ENCODE assay signal across 8 mouse cellular contexts in the genomic region with DNA sequence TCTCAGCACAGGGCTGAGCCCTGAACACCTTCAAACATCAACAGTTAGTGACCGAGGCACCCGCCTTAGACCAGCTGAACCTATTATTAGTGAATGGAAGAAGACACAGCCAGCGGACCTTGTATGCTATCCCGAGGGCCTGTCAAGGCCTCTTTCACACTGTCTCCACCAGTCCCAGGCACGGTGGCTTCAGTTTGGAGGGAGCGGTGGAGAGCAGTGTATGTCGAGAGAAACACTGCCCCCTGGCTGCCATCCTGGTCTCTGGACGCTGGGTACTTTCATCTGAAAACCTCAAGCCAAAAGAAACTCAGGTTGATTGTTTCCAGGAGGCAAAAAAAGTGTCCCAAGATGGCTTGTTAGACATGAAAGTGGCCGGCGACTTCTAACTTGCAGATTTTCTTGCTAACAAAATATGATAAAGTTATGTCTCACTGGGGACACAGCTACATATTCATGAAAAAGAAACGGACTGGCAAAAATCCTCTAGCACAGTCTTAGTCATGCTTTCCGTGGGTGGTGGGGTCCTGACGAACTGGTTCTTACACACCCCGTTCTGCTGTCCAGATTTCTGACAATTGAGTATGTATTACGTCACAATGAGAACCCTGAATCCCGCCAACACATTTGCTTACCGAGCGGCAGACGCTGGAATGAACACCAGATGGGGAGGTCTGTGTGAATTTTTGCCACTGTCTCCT. TPM values are rescaled to one million over a fixed set of nuclear protein-coding genes. Genes with fewer than 3 reads are reported as not detected.
DNase-seq lines count a peak whose midpoint lies in the region; ATAC-seq and TF ChIP-seq lines count a peak whose summit lies in the region.

No protein-coding gene starts in this region.

- no peak for TF ChIP-seq POLR2A in kidney, adult 2 months (IDR thresholded peaks at IDR 0.05; ENCODE audit: low read depth, low read length)

- no peaks in the 10 kb centered on the region for H3K27me3 ChIP-seq in kidney, adult 2 months (replicated peaks; ENCODE audit: control insufficient read depth, insufficient read depth, low read length)
- H3K27me3 ChIP-seq in kidney, embryonic 14.5 days (ENCODE audit: control insufficient read depth, insufficient read depth, low read length): no peaks in the 10 kb centered on the region
- H3K27me3 ChIP-seq in liver, embryonic 11.5 days (replicated peaks; ENCODE audit: control insufficient read depth, insufficient read depth, low read length): no peaks in the 10 kb centered on the region

- peak; percentile 78 for DNase-seq in kidney, adult 2 months
- DNase-seq in c-Kit-positive CD71-negative TER-119-negative erythroid progenitor cells, embryonic 14.5 days (ENCODE audit: low read depth): peak; percentile 25
- peak; percentile 65 for DNase-seq in forelimb bud, embryonic 11.5 days (ENCODE audit: low read depth, low spot score)
- peak; percentile 83 for DNase-seq in heart, postnatal 4 days
- DNase-seq in liver, embryonic 11.5 days (ENCODE audit: low spot score): peak; percentile 44
- peak; percentile 71 for DNase-seq in ovary, postnatal 36 days (ENCODE audit: low spot score)
- DNase-seq in urinary bladder, adult 18-20 months (ENCODE audit: low spot score in 2 of 2): peak; percentile 30 to 60

- H3K9me3 ChIP-seq in kidney, embryonic 14.5 days (ENCODE audit: control insufficient read depth, low read length): no peaks in the 10 kb centered on the region
- H3K9me3 ChIP-seq in liver, embryonic 11.5 days (ENCODE audit: control insufficient read depth, low read length): no peaks in the 10 kb centered on the region

- WGBS in kidney, adult 2 months: 58% methylated on average over 19 of the region's 19 CpGs
- 61% methylated on average over 19 of the region's 19 CpGs for WGBS in kidney, embryonic 14.5 days
- 56% methylated on average over 19 of the region's 19 CpGs for WGBS in liver, embryonic 11.5 days

- TF ChIP-seq CTCF in kidney, adult 2 months (conservative IDR thresholded peaks at IDR 0.05; ENCODE audit: insufficient read depth, insufficient read length, low read depth, low read length): peak; percentile 81

- H3K36me3 ChIP-seq in kidney, adult 2 months (ENCODE audit: control insufficient read depth, insufficient read depth, low read length): no peaks in the 10 kb centered on the region
- no peaks in the 10 kb centered on the region for H3K36me3 ChIP-seq in kidney, embryonic 14.5 days (ENCODE audit: control insufficient read depth, insufficient read depth, low read length)
- H3K36me3 ChIP-seq in liver, embryonic 11.5 days (ENCODE audit: control insufficient read depth, insufficient read depth, low read length): no peaks in the 10 kb centered on the region

- H3K4me2 ChIP-seq in kidney, embryonic 14.5 days (replicated peaks; ENCODE audit: low read depth, low read length): no peak overlapping the region
- no peak overlapping the region for H3K4me2 ChIP-seq in liver, embryonic 11.5 days

- no peak overlapping the region for H3K4me3 ChIP-seq in kidney, adult 2 months (ENCODE audit: insufficient read depth, low read depth, low read length)
- no peak overlapping the region for H3K4me3 ChIP-seq in kidney, embryonic 14.5 days (ENCODE audit: low read length)
- H3K4me3 ChIP-seq in liver, embryonic 11.5 days (ENCODE audit: low read depth, low read length): no peak overlapping the region

- no peak for ATAC-seq in kidney, embryonic 14.5 days (ENCODE audit: low FRiP score, low TSS enrichment)
- peak; percentile 45; the same call in 1 of the 2 replicates for ATAC-seq in liver, embryonic 11.5 days (replicated peaks; ENCODE audit: low FRiP score)

- H3K9ac ChIP-seq in kidney, embryonic 14.5 days (ENCODE audit: low read depth, low read length): no peak overlapping the region
- no peak overlapping the region for H3K9ac ChIP-seq in liver, embryonic 11.5 days (ENCODE audit: low read depth, low read length)

- no peak overlapping the region for H3K27ac ChIP-seq in kidney, adult 2 months (ENCODE audit: insufficient read depth, low read depth, low read length)
- H3K27ac ChIP-seq in kidney, embryonic 14.5 days (ENCODE audit: low read depth, low read length): no peak overlapping the region
- H3K27ac ChIP-seq in liver, embryonic 11.5 days (ENCODE audit: low read depth, low read length): no peak overlapping the region

- H3K4me1 ChIP-seq in kidney, adult 2 months (ENCODE audit: control insufficient read depth, insufficient read depth, low read length): no peaks in the 10 kb centered on the region
- no peaks in the 10 kb centered on the region for H3K4me1 ChIP-seq in kidney, embryonic 14.5 days (ENCODE audit: control insufficient read depth, insufficient read depth, low read length)
- H3K4me1 ChIP-seq in liver, embryonic 11.5 days (replicated peaks; ENCODE audit: control insufficient read depth, insufficient read depth, low read length): no peaks in the 10 kb centered on the region

RNA-seq across cellular contexts. Expression of gene Igfbp7, which starts 57.2 kb away (rescaled TPM):
- polyA plus RNA-seq in kidney, adult 2 months (2012; rRNA removed): 4,855 and 6,899 TPM in 2 replicates
- polyA plus RNA-seq in kidney, embryonic 14.5 days (2014; fragmentation: Nextera tagmentation; extraction: Ambion mirVana): 250 and 252 TPM in 2 replicates
- 100 to 1,000 TPM; 210 to 250 TPM for total RNA-seq in heart, postnatal 4 days (2021)
- polyA plus RNA-seq in liver, embryonic 11.5 days (2014; fragmentation: Nextera tagmentation; extraction: Ambion mirVana): 8.2 and 8.6 TPM in 2 replicates

Comparison
In these comparisons a context has a peak if more than half of its experiments do, and no peak if none do; other contexts are left out.
1. DNase-seq: peak in every context shown above with its lines; median percentile 83 in heart, postnatal 4 days; 78 in kidney, adult 2 months; 71 in ovary, postnatal 36 days; 65 in forelimb bud, embryonic 11.5 days; 45 in urinary bladder, adult 18-20 months; 44 in liver, embryonic 11.5 days; 25 in c-Kit-positive CD71-negative TER-119-negative erythroid progenitor cells, embryonic 14.5 days.
2. RNA of gene Igfbp7, which starts 57.2 kb away (polyA plus RNA-seq): 4,855 to 6,899 TPM in kidney, adult 2 months and 250 to 252 TPM in kidney, embryonic 14.5 days; 8.2 to 8.6 TPM in liver, embryonic 11.5 days; every median in the first group is over 10 times any median in the second.